Mouse (Mus musculus) midbrain, postnatal 0 days (tissue): ENCODE results near the gene Aunip. TPM values are rescaled to one million over a fixed set of nuclear protein-coding genes. Genes with fewer than 3 reads are reported as not detected.

Experiments
- ATAC-seq: fragments of 200-750 bp; cut with Nextera tagmentation; 2 replicates; pipeline ENCODE4 v1.8.0; 2017; ENCODE audit warnings: moderate number of reproducible peaks, mild to moderate bottlenecking, moderate TSS enrichment, moderate library complexity; ENCODE audit not compliant: low FRiP score
- DNase-seq: peaks from one replicate; pipeline ENCODE4 v3.0.0-alpha.2; 2015; ENCODE audit warnings: low spot score
- H3K27ac ChIP-seq: fragments of 300-500 bp; sonication (generic); 2 replicates; pipeline ENCODE4 v1.5.1; 2014; ENCODE audit warnings: low read depth, mild to moderate bottlenecking, low read length, mixed read lengths
- H3K27me3 ChIP-seq: fragments of 300-500 bp; sonication (generic); 2 replicates; pipeline ENCODE4 v1.6.1; 2014; ENCODE audit warnings: low read length, control low read depth, mixed read lengths; ENCODE audit not compliant: insufficient read depth
- H3K36me3 ChIP-seq: fragments of 300-500 bp; sonication (generic); 2 replicates; pipeline ENCODE4 v1.6.1; 2014; ENCODE audit warnings: low read length, control low read depth, mixed read lengths; ENCODE audit not compliant: insufficient read depth
- H3K4me1 ChIP-seq: fragments of 300-500 bp; sonication (generic); 2 replicates; pipeline ENCODE4 v1.6.1; 2014; ENCODE audit warnings: mild to moderate bottlenecking, control low read depth, antibody characterized with exemption, low read length, mixed read lengths; ENCODE audit not compliant: insufficient read depth
- H3K4me2 ChIP-seq: fragments of 300-500 bp; sonication (generic); 2 replicates; pipeline ENCODE4 v1.6.1; 2014; ENCODE audit warnings: low read depth, mild to moderate bottlenecking, low read length, mixed read lengths; ENCODE audit not compliant: poor library complexity, severe bottlenecking
- H3K4me3 ChIP-seq: fragments of 300-500 bp; sonication (generic); 2 replicates; pipeline ENCODE4 v1.5.1; 2014; ENCODE audit warnings: low read depth, mild to moderate bottlenecking, low read length, moderate library complexity
- H3K9ac ChIP-seq: fragments of 300-500 bp; sonication (generic); replicated peaks from 2 replicates; pipeline ENCODE4 v1.6.1; 2014; ENCODE audit warnings: mild to moderate bottlenecking, low read length, moderate library complexity, mixed read lengths; ENCODE audit not compliant: poor library complexity, severe bottlenecking
- H3K9me3 ChIP-seq: fragments of 300-500 bp; sonication (generic); 2 replicates; pipeline ENCODE4 v1.6.1; 2016; ENCODE audit warnings: low read length, control low read depth
- CTCF ChIP-seq: IDR thresholded peaks from 2 replicates; pipeline ENCODE4 v1.5.1; 2016; ENCODE audit warnings: antibody characterized with exemption, mild to moderate bottlenecking
- WGBS: fragments of 180-500 bp; shearing (Covaris S2); extraction: QIAGEN DNeasy Blood & Tissue Kit; methylation state at CpG from one replicate; pipeline ENCODE4 v1.1.7; 2014; 5-methylcytosine and 5-hydroxymethylcytosine counted together
- polyA plus RNA-seq: library from polyadenylated mRNA; unstranded; fragments of >200 nt; fragmentation: Nextera tagmentation; extraction: Ambion mirVana; gene quantifications from 2 replicates; pipeline ENCODE4 v1.2.1, GENCODE M21; 2015
- total RNA-seq: library from RNA; depleted of rRNA; stranded (reverse); fragments of >200 nt; gene quantifications from 2 replicates; pipeline ENCODE4 v1.2.3, GENCODE M21; 2014

The Aunip gene
- total and polyA plus RNA-seq, 2 experiments from 2014 or later = 0.91 to 1.5 TPM

DNA sequence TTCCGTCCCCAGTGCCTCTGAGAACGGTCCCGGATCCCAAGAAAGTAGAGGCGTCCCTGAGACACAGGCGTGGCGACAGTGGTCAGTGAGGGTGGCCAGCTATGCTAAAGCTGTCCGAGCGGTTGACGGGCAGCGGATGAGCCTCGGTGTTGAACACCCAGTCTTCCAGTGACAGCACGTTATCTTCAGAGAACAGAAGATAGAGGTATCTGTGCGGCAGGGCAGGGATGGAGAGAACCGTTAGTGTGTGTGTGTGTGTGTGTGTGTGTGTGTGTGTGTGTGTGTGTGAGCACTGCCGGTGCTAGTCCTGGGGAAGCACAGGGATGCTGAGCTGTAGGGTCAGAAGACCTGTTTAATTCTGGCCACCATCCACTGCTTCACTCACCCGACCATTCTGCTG lies 52.8 kb downstream of the Aunip start:
- TF ChIP-seq CTCF = no peak
- Histone ChIP-seq H3K36me3 (no peaks in the 10 kb centered on the region; the same call in none of the 2 replicates), H3K4me1 (no peaks in the 10 kb centered on the region), H3K9me3 (no peaks in the 10 kb centered on the region), H3K4me3 (no peak overlapping the region), H3K27ac (no peak overlapping the region), H3K9ac (no peak overlapping the region), H3K27me3 (no peaks in the 10 kb centered on the region), H3K4me2 (no peak overlapping the region)
- 86% methylated on average over 16 of the region's 16 CpGs for WGBS
- ATAC-seq = no peak
- DNase-seq = no peak

DNA sequence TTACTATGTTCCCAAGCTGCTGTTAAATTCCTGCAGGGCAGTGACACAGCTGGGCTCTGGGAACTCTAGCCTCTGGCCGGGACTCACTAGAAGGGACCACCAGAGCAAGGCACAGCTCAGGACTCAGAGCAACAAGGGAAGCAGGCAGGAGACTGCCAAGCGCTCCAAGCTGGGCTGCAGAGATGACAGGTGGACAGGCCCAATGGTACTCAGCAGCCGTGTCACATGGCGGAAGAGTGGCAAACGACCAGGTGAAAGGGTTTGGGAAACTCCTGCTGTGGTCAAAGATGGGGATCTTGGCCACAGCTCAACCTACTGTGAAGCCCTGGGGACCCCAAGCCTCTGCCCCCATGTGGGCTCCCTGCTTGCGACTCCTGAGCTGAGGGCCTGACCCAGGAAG lies 53.3 kb downstream of the Aunip start:
- no peaks in the 10 kb centered on the region for H3K27me3 ChIP-seq
- ATAC-seq (no peak), DNase-seq (no peak)
- no peak overlapping the region for H3K27ac ChIP-seq
- no peak overlapping the region for H3K4me2 ChIP-seq
- WGBS = 89% methylated on average over 6 of the region's 6 CpGs
- H3K4me3 ChIP-seq = no peak overlapping the region
- H3K4me1 ChIP-seq = no peaks in the 10 kb centered on the region
- TF ChIP-seq CTCF = no peak
- H3K9ac ChIP-seq = no peak overlapping the region
- H3K36me3 ChIP-seq = no peaks in the 10 kb centered on the region; the same call in none of the 2 replicates
- H3K9me3 ChIP-seq = no peaks in the 10 kb centered on the region

DNA sequence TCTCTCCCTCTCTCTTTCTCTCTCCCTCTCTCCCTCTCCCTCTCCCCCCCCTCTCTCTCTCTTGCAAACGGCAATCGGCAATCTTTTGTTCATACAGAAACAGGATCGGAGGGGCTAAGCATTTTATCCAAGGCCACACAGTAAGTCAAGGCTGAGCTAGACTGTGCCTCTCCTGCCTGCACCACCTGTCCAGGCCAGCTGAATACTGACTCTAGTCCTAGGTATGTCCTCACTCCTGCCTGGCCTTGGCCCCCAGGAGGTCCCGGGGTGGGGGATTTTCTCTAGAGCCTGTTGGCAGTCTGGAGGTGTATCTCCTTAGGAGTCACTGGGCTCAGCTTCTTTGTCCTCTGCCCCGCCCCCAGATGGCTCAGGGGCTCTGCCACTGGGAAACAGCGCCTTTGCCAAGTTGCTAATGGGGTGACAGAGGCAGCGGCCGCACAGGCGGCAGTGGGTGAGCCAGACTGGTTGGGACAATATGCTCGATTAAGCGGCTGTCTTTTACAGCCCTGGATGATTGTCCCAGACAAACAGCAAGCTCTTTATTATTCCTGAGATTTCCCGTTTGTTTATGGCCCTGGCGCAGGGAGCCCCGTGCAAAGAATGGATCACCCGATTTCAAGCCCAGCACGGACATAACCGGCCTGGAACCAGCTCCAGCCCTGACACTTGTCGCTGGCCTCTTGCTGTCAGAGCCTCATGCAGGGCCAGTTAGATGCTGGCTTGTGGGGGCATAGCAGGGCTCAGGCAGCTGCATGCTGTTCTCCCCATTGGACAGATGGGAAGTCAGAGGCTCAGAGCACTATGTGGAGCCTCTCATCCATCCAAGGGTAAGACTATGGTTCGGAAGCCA lies 56.8 kb downstream of the Aunip start:
- Histone ChIP-seq H3K36me3 (no peaks in the 10 kb centered on the region; the same call in none of the 2 replicates), H3K27ac (no peak overlapping the region), H3K4me1 (no peaks in the 10 kb centered on the region), H3K9ac (no peak overlapping the region), H3K9me3 (no peaks in the 10 kb centered on the region), H3K27me3 (no peaks in the 10 kb centered on the region), H3K4me3 (no peak overlapping the region), H3K4me2 (no peak overlapping the region)
- peak; percentile 87 for DNase-seq
- WGBS = 24% methylated on average over 19 of the region's 19 CpGs
- ATAC-seq = peak; percentile 72
- TF ChIP-seq CTCF = no peak

DNA sequence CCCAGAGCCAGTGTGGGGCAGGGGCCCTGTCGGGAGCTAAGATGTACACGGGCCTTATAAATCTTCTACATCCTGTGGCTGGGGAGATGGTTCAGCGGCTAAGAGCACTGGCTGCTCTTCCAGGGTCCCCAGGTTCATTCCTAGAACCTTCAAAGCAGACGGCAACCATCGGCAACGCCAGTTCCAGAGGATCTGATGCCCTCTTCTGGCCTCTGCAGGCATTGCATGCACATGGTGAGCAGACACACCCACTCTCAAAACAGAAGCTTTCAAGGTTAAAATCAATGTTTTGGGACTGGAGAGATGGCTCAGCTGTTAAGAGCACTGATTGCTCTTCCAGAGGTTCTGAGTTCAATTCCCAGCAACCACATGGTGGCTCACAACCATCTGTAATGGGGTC lies 58.4 kb downstream of the Aunip start:
- Histone ChIP-seq H3K4me3 (no peak overlapping the region), H3K36me3 (no peaks in the 10 kb centered on the region; the same call in 1 of the 2 replicates), H3K4me2 (no peak overlapping the region), H3K9ac (no peak overlapping the region), H3K4me1 (no peaks in the 10 kb centered on the region), H3K27me3 (no peaks in the 10 kb centered on the region), H3K27ac (no peak overlapping the region), H3K9me3 (no peaks in the 10 kb centered on the region)
- peak; percentile 69 for TF ChIP-seq CTCF
- no peak for DNase-seq
- WGBS = 80% methylated on average over 6 of the region's 6 CpGs
- no peak for ATAC-seq

DNA sequence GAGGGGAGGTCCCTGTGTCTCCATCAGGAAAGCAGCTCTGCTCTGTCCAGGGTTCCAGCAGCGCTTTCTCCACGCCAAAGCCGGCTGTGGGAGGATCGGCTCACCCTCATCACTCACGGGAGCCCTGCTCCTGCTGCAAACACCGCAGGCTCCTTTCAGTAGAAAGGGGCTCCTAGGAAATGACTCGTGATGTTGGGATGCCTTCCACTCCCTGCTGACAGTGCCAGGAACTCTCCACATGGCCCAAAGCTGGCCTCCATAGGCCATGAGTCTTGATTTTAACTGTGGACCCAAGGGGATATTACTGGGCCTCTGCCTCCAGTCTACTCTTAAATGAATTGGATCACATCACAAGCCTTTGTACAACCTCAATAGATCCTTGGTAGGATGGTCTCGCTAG lies 59.0 kb downstream of the Aunip start:
- WGBS = 81% methylated on average over 8 of the region's 8 CpGs
- Histone ChIP-seq H3K27ac (no peak overlapping the region), H3K27me3 (no peaks in the 10 kb centered on the region), H3K36me3 (no peaks in the 10 kb centered on the region; the same call in 1 of the 2 replicates), H3K9me3 (no peaks in the 10 kb centered on the region), H3K4me1 (no peaks in the 10 kb centered on the region), H3K4me2 (no peak overlapping the region), H3K4me3 (no peak overlapping the region), H3K9ac (no peak overlapping the region)
- no peak for ATAC-seq
- no peak for TF ChIP-seq CTCF
- no peak for DNase-seq

DNA sequence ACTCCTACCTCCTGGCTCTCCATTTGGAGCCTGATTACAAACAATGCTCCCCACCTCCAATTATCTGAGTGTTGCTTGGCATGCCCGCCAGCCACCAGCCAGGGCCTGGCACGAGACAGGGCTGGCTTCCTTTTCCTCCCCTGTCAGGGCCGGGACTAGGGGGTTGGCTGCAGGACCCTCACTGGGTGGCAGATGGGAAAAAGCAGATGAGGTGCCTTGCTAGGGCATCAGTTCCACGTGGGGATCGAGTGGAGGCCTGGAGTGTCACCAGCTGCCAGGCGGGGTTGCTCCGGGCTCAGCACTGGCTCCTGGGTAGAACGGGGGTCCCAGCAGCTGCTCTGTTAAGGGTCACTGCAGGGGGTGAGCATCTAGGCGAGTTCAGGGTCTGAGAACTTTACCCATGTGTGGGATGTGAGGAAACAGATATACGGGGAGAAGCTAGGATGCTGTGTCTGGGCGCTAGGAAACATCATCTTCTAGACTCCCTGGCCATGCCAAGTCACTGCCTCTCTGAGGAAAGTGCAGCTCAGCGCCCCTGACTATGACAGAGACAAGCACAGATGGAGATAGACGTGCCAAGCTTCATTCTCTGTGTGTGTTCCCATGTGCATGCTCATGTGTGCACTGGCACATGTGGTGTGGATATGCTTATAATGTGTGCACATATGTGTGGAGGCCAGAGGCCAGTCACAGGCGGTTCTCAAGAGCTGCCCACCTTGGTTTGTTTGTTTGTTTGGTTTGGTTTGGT lies 60.1 kb downstream of the Aunip start:
- no peak overlapping the region for H3K27ac ChIP-seq
- no peak for TF ChIP-seq CTCF
- no peaks in the 10 kb centered on the region for H3K4me1 ChIP-seq
- WGBS = 56% methylated on average over 14 of the region's 14 CpGs
- H3K9me3 ChIP-seq = no peaks in the 10 kb centered on the region
- ATAC-seq = no peak; the same call in 1 of the 2 replicates
- H3K4me2 ChIP-seq = no peak overlapping the region
- no peaks in the 10 kb centered on the region for H3K36me3 ChIP-seq
- no peaks in the 10 kb centered on the region for H3K27me3 ChIP-seq
- peak; percentile 68 for DNase-seq
- no peak overlapping the region for H3K9ac ChIP-seq
- H3K4me3 ChIP-seq = no peak overlapping the region
